Mouse (Mus musculus) forebrain, postnatal 0 days (tissue): Measurements from ENCODE around the gene BC052040. TPM values are rescaled to one million over a fixed set of nuclear protein-coding genes. Genes with fewer than 3 reads are reported as not detected.
A peak's percentile ranks its signal among the peaks of the same experiment; 100 is the strongest.

Experiments
- ATAC-seq: fragments of 200-750 bp; cut with Nextera tagmentation; 2 replicates; pipeline ENCODE4 v1.8.0; 2017; ENCODE audit warnings: mild to moderate bottlenecking, moderate library complexity
- DNase-seq: peaks from one replicate; pipeline ENCODE4 v3.0.0-alpha.2; 2015
- H3K27ac ChIP-seq: fragments of 300-500 bp; sonication (generic); 2 replicates; pipeline ENCODE4 v1.5.1; 2014; ENCODE audit warnings: low read depth, mild to moderate bottlenecking, antibody characterized with exemption, low read length, moderate library complexity, mixed read lengths
- H3K27me3 ChIP-seq: fragments of 300-500 bp; sonication (generic); 2 replicates; pipeline ENCODE4 v1.6.1; 2014; ENCODE audit warnings: mild to moderate bottlenecking, low read length, mixed read lengths; ENCODE audit not compliant: insufficient read depth
- H3K36me3 ChIP-seq: fragments of 300-500 bp; sonication (generic); 2 replicates; pipeline ENCODE4 v1.6.1; 2014; ENCODE audit warnings: mild to moderate bottlenecking, moderate library complexity; ENCODE audit not compliant: insufficient read depth
- H3K4me1 ChIP-seq: fragments of 300-500 bp; sonication (generic); 2 replicates; pipeline ENCODE4 v1.6.1; 2014; ENCODE audit warnings: antibody characterized with exemption; ENCODE audit not compliant: insufficient read depth
- H3K4me2 ChIP-seq: fragments of 300-500 bp; sonication (generic); 2 replicates; pipeline ENCODE4 v1.6.1; 2014; ENCODE audit warnings: low read depth, mild to moderate bottlenecking, moderate library complexity
- H3K4me3 ChIP-seq: fragments of 300-500 bp; sonication (generic); 2 replicates; pipeline ENCODE4 v1.5.1; 2014; ENCODE audit warnings: low read depth, low read length, mixed read lengths
- H3K9ac ChIP-seq: fragments of 300-500 bp; sonication (generic); 2 replicates; pipeline ENCODE4 v1.6.1; 2014; ENCODE audit warnings: mild to moderate bottlenecking
- H3K9me3 ChIP-seq: fragments of 300-500 bp; sonication (generic); 2 replicates; pipeline ENCODE4 v1.6.1; 2016; ENCODE audit warnings: low read length
- CTCF ChIP-seq: sonication (generic); IDR thresholded peaks from 2 replicates; pipeline ENCODE4 v1.5.1; 2016; ENCODE audit warnings: antibody characterized with exemption, control low read depth, low read depth
- WGBS: fragments of 180-500 bp; shearing (Covaris S2); extraction: QIAGEN DNeasy Blood & Tissue Kit; methylation state at CpG from one replicate; pipeline ENCODE4 v1.1.7; 2014; 5-methylcytosine and 5-hydroxymethylcytosine counted together
- polyA plus RNA-seq: library from polyadenylated mRNA; unstranded; fragments of >200 nt; fragmentation: Nextera tagmentation; extraction: Ambion mirVana; gene quantifications from 2 replicates; pipeline ENCODE4 v1.2.1, GENCODE M21; 2015
- total RNA-seq: library from RNA; depleted of rRNA; stranded (reverse); fragments of >200 nt; gene quantifications from 2 replicates; pipeline ENCODE4 v1.2.3, GENCODE M21; 2014

BC052040 gene
- total and polyA plus RNA-seq, 2 experiments from 2014 or later = 12.5 to 15.1 TPM

DNA sequence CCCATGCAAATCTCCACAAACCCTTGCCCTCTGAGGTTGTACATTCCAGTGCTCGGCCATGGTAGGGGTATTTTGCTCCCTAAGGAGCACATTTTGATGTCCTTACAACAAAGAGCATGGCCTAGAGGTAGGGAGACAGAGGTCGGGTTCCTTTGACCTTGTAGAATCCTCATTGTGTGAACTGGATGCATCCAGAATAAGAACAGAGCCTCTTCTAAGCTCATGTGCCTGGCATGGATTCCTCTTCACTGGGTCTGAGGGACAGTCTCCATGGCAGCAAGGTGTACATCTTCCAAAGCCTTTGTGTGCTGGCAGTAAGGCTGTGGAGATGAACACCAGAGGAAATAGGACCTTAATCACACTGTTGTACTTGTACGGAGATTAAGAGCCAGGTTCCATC lies 112.3 kb downstream of the BC052040 start:
- no peak overlapping the region for H3K9ac ChIP-seq
- H3K27me3 ChIP-seq = no peaks in the 10 kb centered on the region
- WGBS = 73% methylated on average over 3 of the region's 3 CpGs
- DNase-seq (no peak), ATAC-seq (no peak)
- TF ChIP-seq CTCF = no peak
- H3K9me3 ChIP-seq = no peaks in the 10 kb centered on the region
- no peak overlapping the region for H3K4me3 ChIP-seq
- H3K36me3 ChIP-seq = no peaks in the 10 kb centered on the region; the same call in 1 of the 2 replicates
- no peak overlapping the region for H3K27ac ChIP-seq
- H3K4me1 ChIP-seq = no peaks in the 10 kb centered on the region
- no peak overlapping the region for H3K4me2 ChIP-seq

DNA sequence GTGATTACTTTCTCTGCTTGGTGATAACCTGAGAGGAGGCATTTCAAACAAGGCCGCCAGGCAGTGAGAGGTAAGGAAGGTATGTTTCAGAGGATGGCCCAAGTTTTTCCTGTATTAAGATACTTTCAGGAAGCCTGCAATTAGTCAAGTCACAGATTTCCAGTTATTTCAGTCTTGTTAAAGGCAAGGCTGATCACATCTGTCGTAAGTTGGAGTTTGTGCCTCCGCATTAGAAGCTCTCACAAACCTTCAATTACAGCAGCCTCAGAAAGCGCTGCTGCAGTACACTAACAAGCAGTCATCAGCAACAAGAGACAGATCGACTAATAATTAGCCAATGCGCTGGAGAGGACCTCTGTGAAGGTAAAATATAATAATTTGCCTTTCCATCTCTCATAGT lies 112.9 kb downstream of the BC052040 start:
- WGBS = 79% methylated on average over 6 of the region's 6 CpGs
- no peak for DNase-seq

DNA sequence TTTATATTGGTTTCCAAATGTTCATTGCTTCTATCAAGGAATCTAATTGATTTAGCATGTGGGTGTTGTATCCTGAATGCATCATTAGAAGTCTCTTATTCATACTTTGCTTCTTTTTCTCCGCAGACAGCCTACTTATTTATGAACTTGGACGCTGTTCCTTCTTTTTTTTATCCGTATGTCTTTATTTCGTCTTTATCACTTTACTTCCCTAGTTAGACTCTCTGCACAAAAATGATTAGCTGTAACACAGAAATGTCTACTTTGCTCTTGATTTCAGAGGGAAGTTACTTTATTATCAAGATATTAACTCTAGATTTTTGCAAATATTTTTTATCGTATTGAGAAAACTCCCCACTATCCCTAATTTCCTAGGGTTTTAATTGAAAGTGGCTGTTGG lies 117.5 kb downstream of the BC052040 start:
- no peak for DNase-seq
- no peaks in the 10 kb centered on the region for H3K27me3 ChIP-seq
- peaks cover 4% of the 10 kb centered on the region; the same call in 1 of the 2 replicates for H3K9me3 ChIP-seq
- no peak overlapping the region for H3K4me3 ChIP-seq
- WGBS = 84% methylated on average over 5 of the region's 5 CpGs
- H3K4me1 ChIP-seq = no peaks in the 10 kb centered on the region
- no peak for ATAC-seq
- no peak for TF ChIP-seq CTCF
- no peaks in the 10 kb centered on the region; the same call in 1 of the 2 replicates for H3K36me3 ChIP-seq
- H3K4me2 ChIP-seq = no peak overlapping the region
- H3K9ac ChIP-seq = no peak overlapping the region
- no peak overlapping the region for H3K27ac ChIP-seq

More for the DNA sequence above, 112.9 kb downstream of the BC052040 start:
- Histone ChIP-seq H3K27ac (no peak overlapping the region), H3K4me2 (no peak overlapping the region), H3K9me3 (no peaks in the 10 kb centered on the region), H3K36me3 (no peaks in the 10 kb centered on the region; the same call in 1 of the 2 replicates), H3K9ac (no peak overlapping the region), H3K27me3 (no peaks in the 10 kb centered on the region), H3K4me1 (no peaks in the 10 kb centered on the region), H3K4me3 (no peak overlapping the region)
- no peak for ATAC-seq
- TF ChIP-seq CTCF = no peak

DNA sequence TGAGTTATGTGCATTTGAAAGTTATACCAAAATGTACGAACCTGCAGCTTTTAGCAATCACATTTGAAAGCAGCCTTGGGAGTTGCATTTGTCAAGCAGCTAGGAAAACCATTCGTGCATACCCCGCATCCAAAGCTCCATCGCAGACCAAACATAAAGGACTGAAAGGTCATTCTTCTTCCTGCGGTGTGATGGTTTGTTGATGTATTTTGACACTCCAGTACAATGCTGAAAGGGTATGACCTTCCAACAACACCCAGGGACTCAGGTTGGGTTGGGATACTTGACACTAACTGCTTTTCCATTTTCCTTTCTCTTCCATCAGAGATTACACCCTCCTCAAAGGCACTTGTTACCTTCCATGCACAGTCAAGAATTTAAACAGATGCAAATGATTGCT lies 121.1 kb downstream of the BC052040 start:
- Histone ChIP-seq H3K9me3 (peaks cover 4% of the 10 kb centered on the region; the same call in 1 of the 2 replicates), H3K4me3 (no peak overlapping the region), H3K4me1 (no peaks in the 10 kb centered on the region), H3K27me3 (no peaks in the 10 kb centered on the region), H3K9ac (no peak overlapping the region), H3K36me3 (no peaks in the 10 kb centered on the region), H3K4me2 (no peak overlapping the region), H3K27ac (no peak overlapping the region)
- TF ChIP-seq CTCF = no peak
- no peak for DNase-seq
- 62% methylated on average over 5 of the region's 5 CpGs for WGBS
- ATAC-seq = no peak

DNA sequence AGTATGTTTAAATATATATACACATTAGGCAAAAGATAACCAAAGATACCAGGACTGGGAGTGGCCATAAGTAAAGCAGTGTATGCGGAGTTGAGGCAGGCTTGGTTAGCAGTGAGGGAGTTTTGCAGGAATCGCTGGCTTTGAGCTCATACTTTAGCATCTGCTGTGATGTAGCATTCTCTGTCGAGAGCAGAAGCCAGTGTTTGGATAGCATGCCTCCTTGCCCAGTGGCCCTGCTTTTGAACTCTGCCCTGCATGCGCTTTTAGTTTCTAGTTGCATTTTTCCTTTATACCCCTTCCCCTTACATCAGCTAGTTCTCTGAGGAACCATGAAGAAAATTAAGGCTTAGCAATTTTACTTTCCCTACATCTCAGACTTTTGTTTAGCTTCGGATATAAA lies 136.0 kb downstream of the BC052040 start:
- DNase-seq (no peak), ATAC-seq (no peak)
- H3K9me3 ChIP-seq = 0 out of 2 replicates have a peak, but pooled peaks cover 3% of the 10 kb centered on the region
- H3K4me2 ChIP-seq = no peak overlapping the region
- no peak overlapping the region for H3K4me3 ChIP-seq
- H3K27ac ChIP-seq = no peak overlapping the region
- 80% methylated on average over 5 of the region's 5 CpGs for WGBS
- H3K4me1 ChIP-seq = no peaks in the 10 kb centered on the region
- H3K27me3 ChIP-seq = no peaks in the 10 kb centered on the region
- H3K36me3 ChIP-seq = no peaks in the 10 kb centered on the region; the same call in 1 of the 2 replicates
- H3K9ac ChIP-seq = no peak overlapping the region
- no peak for TF ChIP-seq CTCF

DNA sequence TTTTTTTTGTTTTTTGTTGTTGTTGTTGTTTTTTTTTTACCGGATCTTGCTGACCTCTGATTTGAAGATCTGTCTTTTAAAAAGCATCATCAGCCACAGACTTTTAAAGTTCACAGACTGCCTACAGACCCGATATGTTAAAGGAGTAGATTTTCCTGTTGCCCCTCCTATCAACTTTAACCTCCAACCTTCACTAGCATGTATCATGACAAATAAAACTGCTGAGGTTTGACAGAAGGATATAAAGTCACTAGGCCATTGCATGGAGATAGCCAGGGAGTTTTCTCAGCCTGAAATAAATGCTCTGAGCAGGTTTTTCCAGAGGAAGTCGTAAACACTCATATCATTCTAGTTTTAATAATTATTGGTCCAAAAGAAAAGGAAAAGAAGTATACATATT lies 136.5 kb downstream of the BC052040 start:
- Histone ChIP-seq H3K4me1 (no peaks in the 10 kb centered on the region), H3K27ac (no peak overlapping the region), H3K27me3 (no peaks in the 10 kb centered on the region), H3K4me3 (no peak overlapping the region), H3K4me2 (no peak overlapping the region), H3K9ac (no peak overlapping the region), H3K9me3 (0 out of 2 replicates have a peak, but pooled peaks cover 3% of the 10 kb centered on the region), H3K36me3 (no peaks in the 10 kb centered on the region)
- 91% methylated on average over 3 of the region's 3 CpGs for WGBS
- DNase-seq (no peak), ATAC-seq (no peak)
- TF ChIP-seq CTCF = no peak

DNA sequence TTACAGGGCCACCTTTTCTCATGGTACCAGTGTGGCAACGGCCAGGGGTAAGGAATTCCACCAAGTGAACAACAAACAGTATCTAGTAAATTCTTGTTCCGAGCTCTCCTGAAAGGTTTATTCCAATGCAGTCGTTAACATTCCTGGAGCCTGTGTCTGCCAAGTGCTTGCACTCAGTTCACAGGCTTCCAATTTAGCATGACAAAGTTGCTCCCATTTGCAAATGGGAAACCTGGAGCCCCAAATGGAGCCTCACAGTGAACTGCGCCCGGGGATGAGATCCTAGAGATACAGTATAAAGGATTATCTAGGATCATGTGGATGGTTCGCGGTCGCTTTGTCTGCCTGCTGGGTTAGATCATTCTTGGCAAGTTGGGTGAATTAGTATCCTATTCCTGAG lies 141.9 kb downstream of the BC052040 start:
- TF ChIP-seq CTCF = no peak
- no peak for ATAC-seq
- peak; percentile 30 for DNase-seq
- Histone ChIP-seq H3K9ac (no peak overlapping the region), H3K4me2 (no peak overlapping the region), H3K4me1 (peaks cover 8% of the 10 kb centered on the region; the same call in 1 of the 2 replicates), H3K27me3 (no peaks in the 10 kb centered on the region), H3K4me3 (no peak overlapping the region), H3K27ac (no peak overlapping the region; the same call in 1 of the 2 replicates), H3K36me3 (no peaks in the 10 kb centered on the region), H3K9me3 (0 out of 2 replicates have a peak, but pooled peaks cover 3% of the 10 kb centered on the region)
- 12% methylated on average over 8 of the region's 8 CpGs for WGBS
